Mouse (Mus musculus) ZHBTc4 (cell line): ENCODE measurements around the gene Pa2g4.
A peak's percentile ranks its signal among the peaks of the same experiment; 100 is the strongest.
"Not testable (repeated sequence)": the region's sequence is repeated elsewhere in the genome, so short reads cannot be mapped to it uniquely, and the experiment has no call there.

Experiments used
- DNase-seq: peaks from one replicate; pipeline ENCODE4 v3.0.0-alpha.2; 2011; ENCODE audit warnings: low read depth, low spot score

Pa2g4 gene

GRCm38 (mm10) chr10:128579298-128579697 is 13.5 kb upstream of the Pa2g4 start:
- DNase-seq, result no peak

GRCm38 (mm10) chr10:128578330-128578729 is 12.5 kb upstream of the Pa2g4 start:
- DNase-seq, result peak; percentile 37

GRCm38 (mm10) chr10:128575063-128575462 is 9.3 kb upstream of the Pa2g4 start:
- peak; percentile 77 for DNase-seq

GRCm38 (mm10) chr10:128565206-128565787 is 490 bp downstream of the Pa2g4 start:
- DNase-seq, result no peak

GRCm38 (mm10) chr10:128563544-128563943 is 2.2 kb downstream of the Pa2g4 start:
- no peak for DNase-seq

GRCm38 (mm10) chr10:128556963-128557362 is 8.8 kb downstream of the Pa2g4 start:
- no peak for DNase-seq

GRCm38 (mm10) chr10:128556286-128556685 is 9.5 kb downstream of the Pa2g4 start:
- peak; percentile 72 for DNase-seq

- not testable (repeated sequence) for DNase-seq
Measured at GRCm38 (mm10) chr10:128555567-128555966, 10.2 kb downstream of the Pa2g4 start.

GRCm38 (mm10) chr10:128550144-128550823 is 15.5 kb downstream of the Pa2g4 start:
- not testable (repeated sequence) for DNase-seq

GRCm38 (mm10) chr10:128549682-128550057 is 16.1 kb downstream of the Pa2g4 start:
- not testable (repeated sequence) for DNase-seq

- DNase-seq, result peak; percentile 98
Measured at GRCm38 (mm10) chr10:128548947-128549681, 16.7 kb downstream of the Pa2g4 start, which contains the start of gene Rpl41. Gene Rpl41 (minus strand): TSS chr10:128549305.

- DNase-seq, result not testable (repeated sequence)
Measured at GRCm38 (mm10) chr10:128548051-128548791, 17.6 kb downstream of the Pa2g4 start.

- DNase-seq, result peak; percentile 99
Measured at GRCm38 (mm10) chr10:128547361-128548032, 18.3 kb downstream of the Pa2g4 start, which contains the start of gene Zc3h10. Gene Zc3h10 (minus strand): TSS chr10:128547774.

- DNase-seq, result no peak
Measured at GRCm38 (mm10) chr10:128546787-128547186, 19.0 kb downstream of the Pa2g4 start.

GRCm38 (mm10) chr10:128546361-128546760 is 19.4 kb downstream of the Pa2g4 start:
- peak; percentile 86 for DNase-seq

GRCm38 (mm10) chr10:128545570-128545898 is 20.3 kb downstream of the Pa2g4 start:
- no peak for DNase-seq

- DNase-seq, result no peak
Measured at GRCm38 (mm10) chr10:128544674-128545569, 20.9 kb downstream of the Pa2g4 start.

GRCm38 (mm10) chr10:128544151-128544657 is 21.6 kb downstream of the Pa2g4 start:
- DNase-seq, result no peak

- no peak for DNase-seq
Measured at GRCm38 (mm10) chr10:128543100-128543499, 22.7 kb downstream of the Pa2g4 start.

- peak; percentile 63 for DNase-seq
Measured at GRCm38 (mm10) chr10:128538340-128538870, 27.4 kb downstream of the Pa2g4 start.
